Mouse (Mus musculus): ENCODE results near the gene Dab2ip.

GRCm38 (mm10) chr2:35673986-35674385, 115.9 kb downstream of the Dab2ip start:
- TF ChIP-seq POLR2A (IDR thresholded peaks at IDR 0.05; ENCODE audit: borderline replicate concordance, control insufficient read depth, low read depth, low read length) (no peak), CTCF (IDR thresholded peaks at IDR 0.05; ENCODE audit: control insufficient read depth, insufficient read depth, low read length) (no peak)
